Mouse (Mus musculus) E14TG2a.4 (cell line): ENCODE data around the gene Lasp1.

ENCODE experiments used
- H3K27me3 ChIP-seq: 2 replicates; pipeline ENCODE4 v1.6.1; 2014; ENCODE audit warnings: low read length, control low read depth; ENCODE audit not compliant: insufficient read depth
- H3K36me3 ChIP-seq: 2 replicates; pipeline ENCODE4 v1.6.1; 2014; ENCODE audit warnings: low read length, control low read depth; ENCODE audit not compliant: insufficient read depth
- H3K4me1 ChIP-seq: replicated peaks from 2 replicates; pipeline ENCODE4 v1.6.1; 2014; ENCODE audit warnings: low read depth, low read length, control low read depth
- H3K4me3 ChIP-seq: replicated peaks from 2 replicates; pipeline ENCODE4 v1.5.1; 2014; ENCODE audit warnings: mild to moderate bottlenecking, low read length
- H3K9me3 ChIP-seq: 2 replicates; pipeline ENCODE4 v1.6.1; 2014; ENCODE audit warnings: low read length, control low read depth
- CTCF ChIP-seq: conservative IDR thresholded peaks from 2 replicates; pipeline ENCODE4 v1.5.1; 2014; ENCODE audit warnings: low read length
- NANOG ChIP-seq: IDR thresholded peaks from 2 replicates; pipeline ENCODE4 v1.6.1; 2014; ENCODE audit warnings: borderline replicate concordance, low read length, mixed read lengths
- POU5F1 ChIP-seq: IDR thresholded peaks from 2 replicates; pipeline ENCODE4 v1.6.1; 2014; ENCODE audit warnings: low read length, borderline replicate concordance

Lasp1 gene

GRCm38 (mm10) chr11:97775808-97776496 is 22.8 kb upstream of the Lasp1 start, which contains the start of gene 1700001P01Rik:
Gene 1700001P01Rik (minus strand): TSS chr11:97775918.
- Histone ChIP-seq H3K4me3 (peak within 1 kb of the TSS; percentile 49), H3K9me3 (no peaks in the 10 kb centered on the region), H3K4me1 (peaks cover 75% of the 10 kb centered on the region), H3K36me3 (peaks cover 68% of the 10 kb centered on the region), H3K27me3 (no peaks in the 10 kb centered on the region)
- TF ChIP-seq POU5F1: no peak
- TF ChIP-seq NANOG: peak; percentile 24; the same call in 1 of the 2 replicates
- no peak for TF ChIP-seq CTCF

- Histone ChIP-seq H3K36me3 (peaks cover 75% of the 10 kb centered on the region), H3K27me3 (no peaks in the 10 kb centered on the region), H3K9me3 (no peaks in the 10 kb centered on the region), H3K4me1 (peaks cover 71% of the 10 kb centered on the region), H3K4me3 (no peak overlapping the region)
- no peak for TF ChIP-seq CTCF
- no peak for TF ChIP-seq NANOG
- no peak for TF ChIP-seq POU5F1
Observed at GRCm38 (mm10) chr11:97776497-97777128, 22.2 kb upstream of the Lasp1 start.

- no peaks in the 10 kb centered on the region for H3K9me3 ChIP-seq
- TF ChIP-seq CTCF (peak; percentile 47), NANOG (peak; percentile 63; the same call in 1 of the 2 replicates), POU5F1 (no peak)
Observed at GRCm38 (mm10) chr11:97777129-97777529, 21.7 kb upstream of the Lasp1 start.

GRCm38 (mm10) chr11:97778918-97779317 is 19.9 kb upstream of the Lasp1 start:
- Histone ChIP-seq H3K27me3 (no peaks in the 10 kb centered on the region), H3K9me3 (no peaks in the 10 kb centered on the region), H3K36me3 (peaks cover 78% of the 10 kb centered on the region), H3K4me3 (peak overlapping the region; percentile 97), H3K4me1 (peaks cover 73% of the 10 kb centered on the region)
- TF ChIP-seq NANOG (no peak), CTCF (no peak), POU5F1 (no peak)

More at GRCm38 (mm10) chr11:97777129-97777529, 21.7 kb upstream of the Lasp1 start:
- Histone ChIP-seq H3K4me3 (0 out of 2 replicates have a peak overlapping the region, but pooled peaks have one; percentile 1), H3K36me3 (peaks cover 78% of the 10 kb centered on the region), H3K4me1 (peaks cover 71% of the 10 kb centered on the region), H3K27me3 (no peaks in the 10 kb centered on the region)

- H3K9me3 ChIP-seq: no peaks in the 10 kb centered on the region
- peaks cover 66% of the 10 kb centered on the region for H3K4me1 ChIP-seq
- no peaks in the 10 kb centered on the region for H3K27me3 ChIP-seq
- H3K4me3 ChIP-seq: peak overlapping the region; percentile 97
- TF ChIP-seq POU5F1: no peak
- no peak for TF ChIP-seq CTCF
- TF ChIP-seq NANOG: no peak
- peaks cover 68% of the 10 kb centered on the region for H3K36me3 ChIP-seq
Observed at GRCm38 (mm10) chr11:97779968-97780701, 18.7 kb upstream of the Lasp1 start.

GRCm38 (mm10) chr11:97781478-97781831 is 17.3 kb upstream of the Lasp1 start:
- Histone ChIP-seq H3K36me3 (peaks cover 55% of the 10 kb centered on the region), H3K9me3 (no peaks in the 10 kb centered on the region), H3K4me1 (peaks cover 53% of the 10 kb centered on the region), H3K4me3 (peak overlapping the region; percentile 97), H3K27me3 (no peaks in the 10 kb centered on the region)
- TF ChIP-seq NANOG (no peak), CTCF (no peak), POU5F1 (no peak)

GRCm38 (mm10) chr11:97781832-97782563 is 16.8 kb upstream of the Lasp1 start, which contains the start of gene Rpl23:
Gene Rpl23 (minus strand): TSS chr11:97782437.
- H3K4me1 ChIP-seq: peaks cover 50% of the 10 kb centered on the region
- TF ChIP-seq POU5F1 (no peak), CTCF (no peak), NANOG (no peak)
- H3K4me3 ChIP-seq: peak within 1 kb of the TSS; percentile 97
- peaks cover 50% of the 10 kb centered on the region for H3K36me3 ChIP-seq
- no peaks in the 10 kb centered on the region for H3K9me3 ChIP-seq
- H3K27me3 ChIP-seq: no peaks in the 10 kb centered on the region
